Mouse (Mus musculus) hindbrain, postnatal 0 days (tissue): Measurements from ENCODE around the gene Anapc11. TPM values are rescaled to one million over a fixed set of nuclear protein-coding genes. Genes with fewer than 3 reads are reported as not detected.
A peak's percentile ranks its signal among the peaks of the same experiment; 100 is the strongest.

Experiments
- ATAC-seq: fragments of 200-750 bp; cut with Nextera tagmentation; 2 replicates; pipeline ENCODE4 v1.8.0; 2017; ENCODE audit warnings: mild to moderate bottlenecking, moderate TSS enrichment, moderate library complexity
- DNase-seq: peaks from one replicate; pipeline ENCODE4 v3.0.0-alpha.2; 2015; ENCODE audit warnings: low spot score
- H3K27ac ChIP-seq: fragments of 300-500 bp; sonication (generic); 2 replicates; pipeline ENCODE4 v1.5.1; 2014; ENCODE audit warnings: mild to moderate bottlenecking
- H3K27me3 ChIP-seq: fragments of 300-500 bp; sonication (generic); 2 replicates; pipeline ENCODE4 v1.6.1; 2014; ENCODE audit warnings: low read length, mixed read lengths; ENCODE audit not compliant: insufficient read depth
- H3K36me3 ChIP-seq: fragments of 300-500 bp; sonication (generic); 2 replicates; pipeline ENCODE4 v1.6.1; 2014; ENCODE audit warnings: low read length, mixed read lengths; ENCODE audit not compliant: insufficient read depth
- H3K4me1 ChIP-seq: fragments of 300-500 bp; sonication (generic); 2 replicates; pipeline ENCODE4 v1.6.1; 2014; ENCODE audit warnings: antibody characterized with exemption, low read length, mixed read lengths; ENCODE audit not compliant: insufficient read depth
- H3K4me2 ChIP-seq: fragments of 300-500 bp; sonication (generic); 2 replicates; pipeline ENCODE4 v1.6.1; 2014; ENCODE audit warnings: low read depth, mild to moderate bottlenecking, low read length, moderate library complexity, mixed read lengths
- H3K4me3 ChIP-seq: fragments of 300-500 bp; sonication (generic); 2 replicates; pipeline ENCODE4 v1.5.1; 2014; ENCODE audit warnings: low read length
- H3K9ac ChIP-seq: fragments of 300-500 bp; sonication (generic); replicated peaks from 2 replicates; pipeline ENCODE4 v1.6.1; 2014; ENCODE audit warnings: mild to moderate bottlenecking, low read length, moderate library complexity, mixed read lengths
- H3K9me3 ChIP-seq: fragments of 300-500 bp; sonication (generic); 2 replicates; pipeline ENCODE4 v1.6.1; 2016; ENCODE audit warnings: low read length, mixed read lengths
- CTCF ChIP-seq: IDR thresholded peaks from 2 replicates; pipeline ENCODE4 v1.5.1; 2016; ENCODE audit warnings: antibody characterized with exemption, control low read depth, low read depth
- WGBS: fragments of 180-500 bp; shearing (Covaris S2); extraction: QIAGEN DNeasy Blood & Tissue Kit; methylation state at CpG from one replicate; pipeline ENCODE4 v1.1.7; 2014; 5-methylcytosine and 5-hydroxymethylcytosine counted together
- polyA plus RNA-seq: library from polyadenylated mRNA; unstranded; fragments of >200 nt; fragmentation: Nextera tagmentation; extraction: Ambion mirVana; gene quantifications from 2 replicates; pipeline ENCODE4 v1.2.1, GENCODE M21; 2015
- total RNA-seq: library from RNA; depleted of rRNA; stranded (reverse); fragments of >200 nt; gene quantifications from 2 replicates; pipeline ENCODE4 v1.2.3, GENCODE M21; 2014

Anapc11 gene
- total and polyA plus RNA-seq, 2 experiments from 2014 or later: 39.6 to 198 TPM

DNA sequence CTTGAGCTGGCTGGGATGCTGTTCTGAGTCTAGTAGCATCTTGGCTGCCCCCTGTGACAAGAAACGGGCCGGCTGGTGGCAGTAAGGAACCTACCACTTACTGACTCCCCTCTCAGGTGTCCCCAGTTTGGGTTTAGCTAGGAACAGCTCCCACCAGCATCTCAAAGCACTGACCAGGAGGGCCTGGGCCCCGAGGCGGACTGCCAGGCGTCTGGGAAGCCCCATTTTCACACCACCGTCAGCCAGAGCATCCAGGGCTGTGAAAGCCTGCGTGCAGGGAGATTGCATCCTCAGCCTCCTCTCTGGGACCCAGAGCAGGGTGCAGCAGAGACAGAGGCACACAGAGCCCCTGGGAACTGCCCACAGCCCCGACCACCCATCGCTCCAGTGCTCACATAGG lies 43.0 kb downstream of the Anapc11 start:
- no peak overlapping the region for H3K9ac ChIP-seq

GRCm38 (mm10) chr11:120641869-120642268 lies 43.6 kb downstream of the Anapc11 start:
- Histone ChIP-seq H3K27me3 (no peaks in the 10 kb centered on the region), H3K27ac (no peak overlapping the region), H3K4me3 (no peak overlapping the region), H3K4me1 (peaks cover 7% of the 10 kb centered on the region; the same call in 1 of the 2 replicates), H3K9me3 (no peaks in the 10 kb centered on the region), H3K9ac (no peak overlapping the region), H3K4me2 (no peak overlapping the region), H3K36me3 (no peaks in the 10 kb centered on the region)
- no peak for DNase-seq
- WGBS: 89% methylated on average over 8 of the region's 8 CpGs
- ATAC-seq: no peak
- no peak for TF ChIP-seq CTCF

More for the DNA sequence above, 43.0 kb downstream of the Anapc11 start:
- Histone ChIP-seq H3K27ac (no peak overlapping the region), H3K9me3 (no peaks in the 10 kb centered on the region), H3K27me3 (no peaks in the 10 kb centered on the region), H3K4me1 (peaks cover 7% of the 10 kb centered on the region; the same call in 1 of the 2 replicates), H3K4me2 (no peak overlapping the region), H3K36me3 (no peaks in the 10 kb centered on the region), H3K4me3 (no peak overlapping the region)
- DNase-seq: no peak
- no peak for TF ChIP-seq CTCF
- WGBS: 73% methylated on average over 9 of the region's 9 CpGs
- no peak for ATAC-seq

DNA sequence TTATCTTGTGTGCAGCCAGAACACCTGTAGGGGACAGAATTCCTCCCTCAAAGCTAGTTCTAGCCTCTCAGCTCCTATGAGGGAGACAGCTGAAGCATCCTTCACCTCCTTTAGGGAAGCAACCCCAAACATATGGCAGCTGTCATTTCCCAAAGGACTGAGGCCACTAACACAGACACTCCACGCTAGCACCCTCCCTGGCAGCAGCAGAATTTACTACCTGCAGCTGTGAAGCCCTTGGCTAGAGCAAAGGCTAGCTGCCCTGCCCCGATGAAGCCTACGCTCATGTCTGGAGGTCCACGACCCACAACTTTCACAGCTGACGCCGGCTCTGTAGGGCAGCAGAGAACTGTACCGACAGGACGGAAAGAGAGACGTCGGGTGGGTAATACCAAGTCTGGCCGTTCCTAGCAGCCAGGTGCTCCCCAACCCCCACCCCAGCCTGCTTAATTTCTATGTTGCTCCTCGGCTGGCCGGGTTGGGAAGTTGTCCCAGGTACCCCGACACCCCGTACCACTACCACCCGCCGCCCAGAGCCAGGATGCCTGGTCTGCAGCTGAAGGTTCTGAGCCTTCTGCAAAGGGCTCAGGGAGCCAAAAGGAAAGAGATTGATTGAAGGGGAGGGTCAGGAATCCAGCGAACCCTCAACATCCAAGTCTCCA lies 44.8 kb downstream of the Anapc11 start:
- no peak for DNase-seq
- no peaks in the 10 kb centered on the region for H3K9me3 ChIP-seq
- 2% methylated on average over 18 of the region's 18 CpGs for WGBS
- peak overlapping the region; percentile 75 for H3K4me2 ChIP-seq
- peak; percentile 60 for ATAC-seq
- H3K36me3 ChIP-seq: no peaks in the 10 kb centered on the region
- peaks cover 11% of the 10 kb centered on the region; the same call in 1 of the 2 replicates for H3K4me1 ChIP-seq
- H3K4me3 ChIP-seq: peak overlapping the region; percentile 43
- peak; percentile 13; the same call in 1 of the 2 replicates for TF ChIP-seq CTCF
- H3K27me3 ChIP-seq: no peaks in the 10 kb centered on the region
- H3K9ac ChIP-seq: peak overlapping the region; percentile 52
- H3K27ac ChIP-seq: peak overlapping the region; percentile 42; the same call in 1 of the 2 replicates

- Histone ChIP-seq H3K36me3 (no peaks in the 10 kb centered on the region), H3K9me3 (no peaks in the 10 kb centered on the region), H3K9ac (peak within 1 kb of the TSS; percentile 52), H3K27ac (peak within 1 kb of the TSS; percentile 42; the same call in 1 of the 2 replicates), H3K27me3 (no peaks in the 10 kb centered on the region), H3K4me3 (peak within 1 kb of the TSS; percentile 43), H3K4me1 (peaks cover 13% of the 10 kb centered on the region; the same call in 1 of the 2 replicates), H3K4me2 (peak within 1 kb of the TSS; percentile 75)
- ATAC-seq: peak; percentile 99
- 0% methylated on average over 15 of the region's 15 CpGs for WGBS
- TF ChIP-seq CTCF: no peak
- DNase-seq: peak; percentile 95
These were observed 45.4 kb downstream of the Anapc11 start, which contains the start of gene Pycr1 for GRCm38 (mm10) chr11:120643601-120643987. TSS of gene Pycr1 (minus strand) at chr11:120643769.

GRCm38 (mm10) chr11:120647047-120647830 lies 49.0 kb downstream of the Anapc11 start:
- no peak overlapping the region; the same call in 1 of the 2 replicates for H3K9ac ChIP-seq
- ATAC-seq (no peak), DNase-seq (no peak)
- H3K36me3 ChIP-seq: no peaks in the 10 kb centered on the region
- H3K27me3 ChIP-seq: no peaks in the 10 kb centered on the region
- WGBS: 81% methylated on average over 35 of the region's 35 CpGs
- peak overlapping the region; percentile 49 for H3K4me2 ChIP-seq
- no peak overlapping the region for H3K4me3 ChIP-seq
- no peaks in the 10 kb centered on the region for H3K9me3 ChIP-seq
- TF ChIP-seq CTCF: no peak
- H3K4me1 ChIP-seq: peaks cover 13% of the 10 kb centered on the region; the same call in 1 of the 2 replicates
- H3K27ac ChIP-seq: no peak overlapping the region

GRCm38 (mm10) chr11:120648001-120648476 lies 49.8 kb downstream of the Anapc11 start, which contains the start of gene Myadml2:
TSS of gene Myadml2 (minus strand) at chr11:120648158.
- peak within 1 kb of the TSS; percentile 49 for H3K4me2 ChIP-seq
- ATAC-seq: no peak
- H3K4me3 ChIP-seq: peak within 1 kb of the TSS; percentile 18
- no peak within 1 kb of the TSS for H3K27ac ChIP-seq
- no peak for TF ChIP-seq CTCF
- H3K36me3 ChIP-seq: no peaks in the 10 kb centered on the region
- H3K4me1 ChIP-seq: peaks cover 9% of the 10 kb centered on the region; the same call in 1 of the 2 replicates
- H3K9me3 ChIP-seq: no peaks in the 10 kb centered on the region
- WGBS: 3% methylated on average over 13 of the region's 13 CpGs
- H3K9ac ChIP-seq: peak within 1 kb of the TSS; percentile 28
- peak; percentile 23 for DNase-seq
- no peaks in the 10 kb centered on the region for H3K27me3 ChIP-seq
